Mouse (Mus musculus) CH12.LX (cell line): Measurements from ENCODE around the gene Slc15a1.

Source experiments
- CTCF ChIP-seq, 2 experiments: IDR thresholded peaks in 1 of 2; conservative IDR thresholded peaks in 1 of 2; 2 replicates each; pipeline ENCODE4 v1.5.1; 2011 to 2012; ENCODE audit warnings: low read depth in 2 of 2, low read length in 2 of 2, improper control_type of control experiment in 1 of 2, inconsistent platforms in 1 of 2, mild to moderate bottlenecking in 1 of 2, moderate library complexity in 1 of 2
- E2F4 ChIP-seq: IDR thresholded peaks from 2 replicates; pipeline ENCODE4 v1.6.1; 2011; ENCODE audit warnings: low read depth, low read length, improper control_type of control experiment; ENCODE audit not compliant: insufficient replicate concordance
- EP300 ChIP-seq: IDR thresholded peaks from 2 replicates; pipeline ENCODE4 v1.6.1; 2011; ENCODE audit warnings: low read length, improper control_type of control experiment
- MYC ChIP-seq: IDR thresholded peaks from 2 replicates; pipeline ENCODE4 v1.6.1; 2011; ENCODE audit warnings: low read depth, mild to moderate bottlenecking, improper control_type of control experiment, low read length
- POLR2A ChIP-seq: IDR thresholded peaks from 2 replicates; pipeline ENCODE4 v1.6.1; 2011; ENCODE audit warnings: low read depth, mild to moderate bottlenecking, improper control_type of control experiment, low read length
- TBP ChIP-seq: conservative IDR thresholded peaks from 2 replicates; pipeline ENCODE4 v1.6.1; 2011; ENCODE audit warnings: low read depth, low read length, improper control_type of control experiment
- USF2 ChIP-seq: conservative IDR thresholded peaks from 2 replicates; pipeline ENCODE4 v1.6.1; 2011; ENCODE audit warnings: low read depth, low read length, improper control_type of control experiment
- ZMIZ1 ChIP-seq: IDR thresholded peaks from 2 replicates; pipeline ENCODE4 v1.6.1; 2012; ENCODE audit warnings: low read depth, mild to moderate bottlenecking, inconsistent platforms, low read length, improper control_type of control experiment

DNA sequence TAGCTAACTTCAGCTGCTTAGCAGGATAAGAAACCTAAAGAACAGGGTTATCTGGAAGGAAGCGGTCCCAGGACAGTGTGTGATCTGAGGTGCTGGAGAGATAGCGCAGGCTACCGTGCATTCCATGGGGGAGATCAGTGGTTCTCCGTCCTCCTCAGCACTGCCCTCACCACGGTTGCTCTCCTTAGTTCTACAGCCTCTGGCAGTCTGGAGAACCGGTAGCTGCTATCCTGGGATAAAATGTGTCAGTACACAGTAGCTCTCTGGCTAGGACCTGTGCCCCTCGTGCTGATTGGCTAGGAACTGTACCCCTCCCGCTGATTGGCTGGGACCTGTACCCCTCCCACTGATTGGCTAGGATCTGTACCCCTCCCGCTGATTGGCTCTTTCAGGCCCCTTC is 58.1 kb downstream of the Slc15a1 start:
- TF ChIP-seq CTCF (conservative IDR thresholded peaks at IDR 0.05 in 1 of 2, IDR thresholded peaks at IDR 0.05 in 1 of 2; ENCODE audit: low read depth in 2 of 2, low read length in 2 of 2) = no peak
- TF ChIP-seq E2F4 = no peak
- no peak for TF ChIP-seq USF2
- TF ChIP-seq POLR2A = no peak
- TF ChIP-seq ZMIZ1 = no peak
- no peak for TF ChIP-seq EP300
- no peak for TF ChIP-seq TBP
- TF ChIP-seq MYC = no peak
